Mouse (Mus musculus): Measurements from ENCODE around the gene Slc9a2. TPM values are rescaled to one million over a fixed set of nuclear protein-coding genes. Genes with fewer than 3 reads are reported as not detected.

Gene Slc9a2
- total RNA-seq (2023): not detected

DNA sequence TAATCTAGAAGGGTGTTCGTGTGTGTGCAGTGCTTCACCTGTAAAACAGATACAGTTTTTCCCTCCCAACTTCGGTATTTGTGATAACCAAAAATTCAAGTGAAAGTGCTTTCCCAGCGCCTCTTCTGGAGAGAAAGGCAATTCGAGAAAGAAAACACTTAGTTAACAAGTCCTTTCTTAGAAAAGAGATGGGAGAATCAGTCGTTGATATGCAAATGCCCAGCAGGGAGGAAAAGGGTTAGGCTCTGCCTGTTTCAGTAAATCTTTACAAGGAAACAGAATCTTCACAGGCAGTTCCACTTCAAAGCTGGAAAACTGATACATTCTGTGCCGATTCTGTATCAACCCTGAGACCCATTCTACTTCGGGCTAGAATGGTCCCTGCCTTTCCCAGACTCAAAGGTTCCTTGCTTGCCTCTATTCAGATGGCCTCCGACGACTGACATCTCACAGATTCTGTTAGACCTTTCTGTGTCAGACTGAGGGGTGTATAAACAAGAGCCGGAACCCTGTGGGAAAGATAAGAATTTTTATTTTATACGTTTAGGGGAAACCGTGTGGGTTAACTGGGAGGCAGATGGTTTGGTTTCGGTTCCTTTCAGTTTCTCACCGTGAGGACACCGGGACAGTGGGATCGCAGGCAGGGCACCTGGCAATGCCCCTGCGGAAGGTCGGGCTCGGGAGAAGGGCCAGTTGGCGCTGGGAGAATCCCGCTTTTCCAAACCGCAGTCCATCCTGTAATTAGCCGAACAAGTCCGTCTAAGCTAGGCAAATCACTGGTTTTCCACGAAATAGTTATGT, at the start of gene Slc9a2:
Gene Slc9a2 (plus strand): TSS at position 508 of the 801 bp plus-strand sequence.

DNA sequence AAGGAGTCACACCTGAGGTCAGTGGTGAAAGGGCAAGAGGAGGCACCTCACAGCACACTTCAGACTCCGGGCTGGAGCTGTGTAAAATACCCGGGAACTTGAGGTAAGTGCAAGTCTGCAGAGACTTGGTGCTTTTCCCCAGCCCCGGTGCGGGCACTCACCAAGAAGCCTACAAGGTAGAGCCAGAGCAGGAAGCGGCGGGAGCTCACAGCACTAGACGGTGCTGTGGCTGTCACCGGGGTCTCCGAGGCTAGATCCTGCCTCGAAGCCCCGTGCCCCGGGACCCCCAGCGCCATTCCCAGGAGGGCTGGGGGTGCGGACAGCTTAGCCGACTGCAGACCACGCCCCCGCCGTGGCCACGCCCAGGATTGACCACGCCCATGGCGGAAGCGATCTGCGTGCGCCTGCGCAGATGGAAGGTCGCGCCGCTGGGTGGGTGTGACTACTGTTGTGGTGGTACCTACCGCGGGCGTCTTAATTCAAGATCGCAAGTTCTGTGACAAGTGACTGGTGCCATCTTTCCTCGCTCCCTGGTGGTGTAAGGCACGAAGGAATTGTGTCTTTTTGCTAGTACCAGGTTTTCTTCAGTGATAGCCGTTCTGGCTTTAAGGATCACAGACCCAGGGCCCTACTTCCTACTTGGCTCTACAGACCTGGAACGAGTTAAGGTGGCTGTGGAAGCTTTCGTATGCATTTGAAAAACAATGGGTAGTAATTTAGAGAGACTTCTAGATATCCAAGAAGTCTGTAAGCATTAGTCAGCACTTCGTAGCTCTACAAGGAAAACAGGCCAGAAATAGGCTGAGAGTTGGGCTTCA, 110.2 kb downstream of the Slc9a2 start, which contains the start of gene Mfsd9:
Gene Mfsd9 (minus strand): TSS at position 364 of the 818 bp plus-strand sequence.

DNA sequence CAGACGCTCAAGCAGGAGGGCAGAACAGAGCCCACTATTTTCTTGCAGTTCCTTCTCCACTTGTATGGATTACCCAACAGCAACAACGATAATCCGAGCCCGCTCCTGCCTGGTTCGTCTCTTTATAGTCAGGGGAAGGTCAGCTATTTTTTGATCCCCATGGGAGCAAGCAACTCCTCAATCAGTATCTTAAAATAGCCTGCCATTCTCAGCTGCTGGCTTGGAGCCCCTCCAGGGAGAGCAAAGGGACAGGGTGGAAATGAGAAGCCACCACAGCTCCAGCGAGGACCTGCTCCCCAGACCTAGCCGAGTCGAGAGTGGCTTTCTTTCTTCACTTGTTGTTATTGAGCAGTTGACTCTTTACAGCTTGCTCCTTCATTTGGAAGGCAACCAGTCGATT, 125.0 kb downstream of the Slc9a2 start, which contains the start of gene Tmem182:
Gene Tmem182 (plus strand): TSS at position 251 of the 400 bp plus-strand sequence.

Other genes with a start within 250 kb of the Slc9a2 start
- 60.3 TPM for gene Il18r1, start 215.0 kb upstream of the Slc9a2 start, total RNA-seq (2023)
- gene Il18rap, start 165.2 kb upstream of the Slc9a2 start, total RNA-seq (2023): 4.8 TPM
- not detected for gene Slc9a4, start 100.5 kb upstream of the Slc9a2 start, total RNA-seq (2023)
- 0.62 TPM for gene Mfsd9, start 110.1 kb downstream of the Slc9a2 start, total RNA-seq (2023)
- gene Tmem182, start 125.0 kb downstream of the Slc9a2 start, total RNA-seq (2023): not detected